Mouse (Mus musculus) forebrain, embryonic 10.5 days (tissue): ENCODE data around the gene Zdhhc19. TPM values are rescaled to one million over a fixed set of nuclear protein-coding genes. Genes with fewer than 3 reads are reported as not detected.

Source experiments
- DNase-seq: peaks from one replicate; pipeline ENCODE4 v3.0.0-alpha.2; 2017; ENCODE audit warnings: low spot score; ENCODE audit errors: extremely low spot score
- H3K27ac ChIP-seq: fragments of 300-500 bp; sonication (generic); 2 replicates; pipeline ENCODE4 v1.5.1; 2016; ENCODE audit warnings: mild to moderate bottlenecking
- H3K27me3 ChIP-seq: fragments of 300-500 bp; sonication (generic); 2 replicates; pipeline ENCODE4 v1.6.1; 2016; ENCODE audit warnings: mild to moderate bottlenecking; ENCODE audit not compliant: poor library complexity, severe bottlenecking
- H3K36me3 ChIP-seq: fragments of 300-500 bp; sonication (generic); replicated peaks from 2 replicates; pipeline ENCODE4 v1.6.1; 2016; ENCODE audit warnings: mild to moderate bottlenecking, moderate library complexity
- H3K4me1 ChIP-seq: fragments of 300-500 bp; sonication (generic); 2 replicates; pipeline ENCODE4 v1.6.1; 2016
- H3K4me3 ChIP-seq: fragments of 300-500 bp; sonication (generic); 2 replicates; pipeline ENCODE4 v1.5.1; 2016; ENCODE audit warnings: mild to moderate bottlenecking, moderate library complexity
- H3K9me3 ChIP-seq: fragments of 300-500 bp; sonication (generic); 2 replicates; pipeline ENCODE4 v1.6.1; 2016; ENCODE audit warnings: mild to moderate bottlenecking, moderate library complexity
- WGBS: fragments of 180-500 bp; shearing (Covaris S2); methylation state at CpG from one replicate; pipeline ENCODE4 v1.1.7; 2016; 5-methylcytosine and 5-hydroxymethylcytosine counted together
- polyA plus RNA-seq: library from polyadenylated mRNA; unstranded; fragments of >200 nt; fragmentation: Nextera tagmentation; extraction: Ambion mirVana; gene quantifications from 2 replicates; pipeline ENCODE4 v1.2.1, GENCODE M21; 2016

Gene Zdhhc19
- polyA plus RNA-seq, 1 experiment from 2014 or later = not detected

- H3K27me3 ChIP-seq = no peaks in the 10 kb centered on the region
- peak overlapping the region; percentile 46; the same call in 1 of the 2 replicates for H3K27ac ChIP-seq
- H3K4me1 ChIP-seq = peaks cover 24% of the 10 kb centered on the region
- DNase-seq = no peak
- WGBS = 82% methylated on average over 8 of the region's 8 CpGs
- H3K36me3 ChIP-seq = no peaks in the 10 kb centered on the region
- H3K4me3 ChIP-seq = no peak overlapping the region
- H3K9me3 ChIP-seq = no peaks in the 10 kb centered on the region
These were observed 27.6 kb downstream of the Zdhhc19 start for GRCm38 (mm10) chr16:32523462-32524243.

GRCm38 (mm10) chr16:32524244-32524615 lies 28.2 kb downstream of the Zdhhc19 start:
- Histone ChIP-seq H3K27me3 (no peaks in the 10 kb centered on the region), H3K36me3 (no peaks in the 10 kb centered on the region), H3K9me3 (no peaks in the 10 kb centered on the region), H3K4me1 (peaks cover 24% of the 10 kb centered on the region), H3K27ac (peak overlapping the region; percentile 46; the same call in 1 of the 2 replicates), H3K4me3 (no peak overlapping the region)
- 83% methylated on average over 5 of the region's 5 CpGs for WGBS
- DNase-seq = no peak

- Histone ChIP-seq H3K4me3 (no peak overlapping the region), H3K27ac (no peak overlapping the region; the same call in 1 of the 2 replicates), H3K27me3 (no peaks in the 10 kb centered on the region; the same call in 1 of the 2 replicates), H3K4me1 (peaks cover 10% of the 10 kb centered on the region; the same call in 1 of the 2 replicates), H3K9me3 (no peaks in the 10 kb centered on the region), H3K36me3 (no peaks in the 10 kb centered on the region)
- DNase-seq = no peak
- 74% methylated on average over 7 of the region's 7 CpGs for WGBS
These were observed 30.8 kb downstream of the Zdhhc19 start for GRCm38 (mm10) chr16:32526906-32527305.

GRCm38 (mm10) chr16:32532878-32533826 lies 37.1 kb downstream of the Zdhhc19 start:
- no peaks in the 10 kb centered on the region for H3K36me3 ChIP-seq
- 60% methylated on average over 18 of the region's 18 CpGs for WGBS
- H3K9me3 ChIP-seq = no peaks in the 10 kb centered on the region
- peak overlapping the region; percentile 77 for H3K27ac ChIP-seq
- no peak overlapping the region for H3K4me3 ChIP-seq
- peaks cover 4% of the 10 kb centered on the region; the same call in 1 of the 2 replicates for H3K27me3 ChIP-seq
- no peak for DNase-seq
- H3K4me1 ChIP-seq = peaks cover 43% of the 10 kb centered on the region

GRCm38 (mm10) chr16:32535157-32535751 lies 39.2 kb downstream of the Zdhhc19 start:
- no peak for DNase-seq
- Histone ChIP-seq H3K27ac (peak overlapping the region; percentile 54; the same call in 1 of the 2 replicates), H3K4me3 (no peak overlapping the region), H3K27me3 (0 out of 2 replicates have a peak, but pooled peaks cover 4% of the 10 kb centered on the region), H3K9me3 (no peaks in the 10 kb centered on the region), H3K36me3 (no peaks in the 10 kb centered on the region), H3K4me1 (peaks cover 63% of the 10 kb centered on the region)
- 38% methylated on average over 5 of the region's 5 CpGs for WGBS

GRCm38 (mm10) chr16:32537867-32538660 lies 42.0 kb downstream of the Zdhhc19 start:
- WGBS = 48% methylated on average over 5 of the region's 5 CpGs
- Histone ChIP-seq H3K27ac (peak overlapping the region; percentile 81), H3K4me3 (no peak overlapping the region), H3K36me3 (no peaks in the 10 kb centered on the region), H3K9me3 (no peaks in the 10 kb centered on the region), H3K4me1 (peaks cover 55% of the 10 kb centered on the region), H3K27me3 (0 out of 2 replicates have a peak, but pooled peaks cover 4% of the 10 kb centered on the region)
- no peak for DNase-seq

GRCm38 (mm10) chr16:32538761-32539255 lies 42.7 kb downstream of the Zdhhc19 start:
- peak; percentile 66 for DNase-seq
- 0 out of 2 replicates have a peak, but pooled peaks cover 4% of the 10 kb centered on the region for H3K27me3 ChIP-seq
- 32% methylated on average over 3 of the region's 3 CpGs for WGBS
- peak overlapping the region; percentile 81 for H3K27ac ChIP-seq
- H3K36me3 ChIP-seq = no peaks in the 10 kb centered on the region
- no peak overlapping the region; the same call in 1 of the 2 replicates for H3K4me3 ChIP-seq
- peaks cover 48% of the 10 kb centered on the region for H3K4me1 ChIP-seq
- H3K9me3 ChIP-seq = no peaks in the 10 kb centered on the region

- DNase-seq = no peak
- Histone ChIP-seq H3K36me3 (no peaks in the 10 kb centered on the region), H3K9me3 (no peaks in the 10 kb centered on the region), H3K4me1 (peaks cover 25% of the 10 kb centered on the region), H3K27me3 (no peaks in the 10 kb centered on the region), H3K27ac (no peak overlapping the region), H3K4me3 (no peak overlapping the region)
- 88% methylated on average over 6 of the region's 6 CpGs for WGBS
These were observed 45.5 kb downstream of the Zdhhc19 start for GRCm38 (mm10) chr16:32541338-32542179.

DNA sequence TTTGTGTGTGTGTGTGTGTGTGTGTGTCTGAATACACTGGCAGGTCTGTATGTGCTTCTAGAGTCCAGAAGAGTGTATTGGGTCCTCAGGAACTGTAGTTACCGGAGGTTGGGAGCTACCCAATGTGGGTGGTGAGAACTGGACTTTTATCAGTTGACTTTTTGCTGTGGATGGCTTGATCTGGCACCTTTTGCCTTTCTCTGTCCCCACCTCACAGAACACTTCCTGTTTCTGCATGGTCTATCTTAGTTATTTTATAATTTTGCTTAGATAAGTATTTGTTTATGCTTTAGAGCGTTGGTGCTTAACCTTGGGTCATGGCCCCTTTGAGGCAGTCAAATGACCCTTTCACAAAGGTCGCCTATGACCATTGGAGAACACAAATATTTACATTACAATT lies 47.4 kb downstream of the Zdhhc19 start:
- no peak overlapping the region for H3K27ac ChIP-seq
- no peak for DNase-seq
- H3K36me3 ChIP-seq = no peaks in the 10 kb centered on the region
- no peaks in the 10 kb centered on the region for H3K9me3 ChIP-seq
- no peak overlapping the region for H3K4me3 ChIP-seq
- peaks cover 18% of the 10 kb centered on the region for H3K4me1 ChIP-seq
- 83% methylated on average over 3 of the region's 3 CpGs for WGBS
- no peaks in the 10 kb centered on the region for H3K27me3 ChIP-seq

GRCm38 (mm10) chr16:32547156-32548068 lies 51.3 kb downstream of the Zdhhc19 start:
- no peaks in the 10 kb centered on the region for H3K27me3 ChIP-seq
- no peak overlapping the region for H3K4me3 ChIP-seq
- H3K27ac ChIP-seq = no peak overlapping the region
- DNase-seq = no peak
- H3K4me1 ChIP-seq = peaks cover 4% of the 10 kb centered on the region; the same call in 1 of the 2 replicates
- no peaks in the 10 kb centered on the region for H3K9me3 ChIP-seq
- H3K36me3 ChIP-seq = no peaks in the 10 kb centered on the region
- WGBS = 75% methylated on average over 10 of the region's 10 CpGs
